Mouse (Mus musculus) kidney, postnatal 0 days (tissue): ENCODE measurements at regions not wholly inside any gene's neighbourhood (a gene's known extent, or its start where the extent isn't known, plus 50 kb on each side); places are given as distances from the start of the nearest gene placed in this dataset.

Source experiments
- ATAC-seq: fragments of 200-750 bp; cut with Nextera tagmentation; replicated peaks from 2 replicates; pipeline ENCODE4 v1.8.0; 2017; ENCODE audit warnings: low read depth, moderate number of reproducible peaks, moderate TSS enrichment, moderate library complexity; ENCODE audit not compliant: low FRiP score
- DNase-seq: peaks from one replicate; pipeline ENCODE4 v3.0.0-alpha.2; 2016; ENCODE audit warnings: low spot score
- H3K27ac ChIP-seq: fragments of 300-500 bp; sonication (generic); 2 replicates; pipeline ENCODE4 v1.5.1; 2014; ENCODE audit warnings: mild to moderate bottlenecking
- H3K27me3 ChIP-seq: fragments of 300-500 bp; sonication (generic); 2 replicates; pipeline ENCODE4 v1.6.1; 2014; ENCODE audit warnings: low read length, mixed read lengths; ENCODE audit not compliant: insufficient read depth
- H3K36me3 ChIP-seq: fragments of 300-500 bp; sonication (generic); 2 replicates; pipeline ENCODE4 v1.6.1; 2014; ENCODE audit warnings: low read length, mixed read lengths; ENCODE audit not compliant: insufficient read depth
- H3K4me1 ChIP-seq: fragments of 300-500 bp; sonication (generic); replicated peaks from 2 replicates; pipeline ENCODE4 v1.6.1; 2014; ENCODE audit warnings: antibody characterized with exemption, low read length, mixed read lengths; ENCODE audit not compliant: insufficient read depth
- H3K4me2 ChIP-seq: fragments of 300-500 bp; sonication (generic); 2 replicates; pipeline ENCODE4 v1.6.1; 2014; ENCODE audit warnings: mild to moderate bottlenecking, low read length, moderate library complexity, mixed read lengths
- H3K4me3 ChIP-seq: fragments of 300-500 bp; sonication (generic); replicated peaks from 2 replicates; pipeline ENCODE4 v1.5.1; 2014; ENCODE audit warnings: low read depth, low read length
- H3K9ac ChIP-seq: fragments of 300-500 bp; sonication (generic); 2 replicates; pipeline ENCODE4 v1.6.1; 2014; ENCODE audit warnings: low read depth, low read length
- H3K9me3 ChIP-seq: fragments of 300-500 bp; sonication (generic); replicated peaks from 2 replicates; pipeline ENCODE4 v1.6.1; 2016; ENCODE audit warnings: low read length, inconsistent platforms, mixed read lengths
- CTCF ChIP-seq: IDR thresholded peaks from 2 replicates; pipeline ENCODE4 v1.5.1; 2016; ENCODE audit warnings: antibody characterized with exemption, low read depth, mild to moderate bottlenecking, moderate library complexity
- WGBS: fragments of 180-500 bp; shearing (Covaris S2); extraction: QIAGEN DNeasy Blood & Tissue Kit; methylation state at CpG from one replicate; pipeline ENCODE4 v1.1.7; 2014; 5-methylcytosine and 5-hydroxymethylcytosine counted together

GRCm38 (mm10) chr4:127819009-127819408 lies 151.7 kb downstream of the CK137956 start:
- Histone ChIP-seq H3K4me1 (no peaks in the 10 kb centered on the region), H3K36me3 (no peaks in the 10 kb centered on the region), H3K27me3 (no peaks in the 10 kb centered on the region), H3K9me3 (no peaks in the 10 kb centered on the region), H3K9ac (no peak overlapping the region), H3K27ac (no peak overlapping the region), H3K4me2 (no peak overlapping the region), H3K4me3 (no peak overlapping the region)
- DNase-seq (no peak), ATAC-seq (no peak)
- 76% methylated on average over 5 of the region's 5 CpGs for whole genome bisulfite sequencing
- no peak for TF ChIP-seq CTCF

GRCm38 (mm10) chr4:127814631-127815030 lies 156.1 kb downstream of the CK137956 start:
- no peaks in the 10 kb centered on the region for H3K4me1 ChIP-seq
- WGBS, result 95% methylated on average over 6 of the region's 6 CpGs
- no peaks in the 10 kb centered on the region for H3K36me3 ChIP-seq
- no peak overlapping the region for H3K9ac ChIP-seq
- H3K4me2 ChIP-seq, result no peak overlapping the region
- H3K27me3 ChIP-seq, result no peaks in the 10 kb centered on the region
- TF ChIP-seq CTCF, result 0 out of 2 replicates have a peak, but pooled peaks have one; percentile 5
- no peak overlapping the region for H3K4me3 ChIP-seq
- H3K27ac ChIP-seq, result no peak overlapping the region
- DNase-seq, result no peak
- H3K9me3 ChIP-seq, result no peaks in the 10 kb centered on the region
- ATAC-seq, result no peak

- Histone ChIP-seq H3K27me3 (no peaks in the 10 kb centered on the region), H3K4me2 (no peak overlapping the region), H3K9me3 (no peaks in the 10 kb centered on the region), H3K4me3 (no peak overlapping the region), H3K9ac (no peak overlapping the region), H3K27ac (no peak overlapping the region), H3K4me1 (no peaks in the 10 kb centered on the region), H3K36me3 (no peaks in the 10 kb centered on the region)
- 95% methylated on average over 3 of the region's 3 CpGs for WGBS
- ATAC-seq (no peak), DNase-seq (no peak)
- TF ChIP-seq CTCF, result no peak
Observed at GRCm38 (mm10) chr4:127812047-127812545, 158.7 kb downstream of the CK137956 start.

- Histone ChIP-seq H3K4me1 (no peaks in the 10 kb centered on the region), H3K27me3 (no peaks in the 10 kb centered on the region), H3K9me3 (no peaks in the 10 kb centered on the region), H3K4me2 (no peak overlapping the region), H3K27ac (no peak overlapping the region), H3K36me3 (no peaks in the 10 kb centered on the region), H3K9ac (no peak overlapping the region), H3K4me3 (no peak overlapping the region)
- DNase-seq (no peak), ATAC-seq (no peak)
- TF ChIP-seq CTCF, result no peak
- 87% methylated on average over 7 of the region's 7 CpGs for WGBS
Observed at GRCm38 (mm10) chr4:127810899-127811510, 159.7 kb downstream of the CK137956 start.

GRCm38 (mm10) chr4:127809006-127809405 lies 161.7 kb downstream of the CK137956 start:
- 79% methylated on average over 6 of the region's 6 CpGs for whole genome bisulfite sequencing
- ATAC-seq (no peak), DNase-seq (peak; percentile 2)
- Histone ChIP-seq H3K9ac (no peak overlapping the region), H3K4me1 (no peaks in the 10 kb centered on the region), H3K9me3 (no peaks in the 10 kb centered on the region), H3K36me3 (no peaks in the 10 kb centered on the region), H3K27ac (no peak overlapping the region), H3K4me3 (no peak overlapping the region), H3K27me3 (no peaks in the 10 kb centered on the region), H3K4me2 (no peak overlapping the region)
- TF ChIP-seq CTCF, result 0 out of 2 replicates have a peak, but pooled peaks have one; percentile 19

- peak; percentile 18 for DNase-seq
- H3K4me2 ChIP-seq, result no peak overlapping the region
- H3K4me3 ChIP-seq, result no peak overlapping the region
- H3K36me3 ChIP-seq, result no peaks in the 10 kb centered on the region
- H3K4me1 ChIP-seq, result no peaks in the 10 kb centered on the region
- no peak overlapping the region for H3K27ac ChIP-seq
- no peak for ATAC-seq
- 38% methylated on average over 12 of the region's 12 CpGs for WGBS
- no peaks in the 10 kb centered on the region for H3K9me3 ChIP-seq
- no peak for TF ChIP-seq CTCF
- no peaks in the 10 kb centered on the region for H3K27me3 ChIP-seq
- no peak overlapping the region for H3K9ac ChIP-seq
Observed at GRCm38 (mm10) chr4:127789206-127789605, 181.5 kb downstream of the CK137956 start.

- DNase-seq, result no peak
- Histone ChIP-seq H3K4me2 (no peak overlapping the region), H3K36me3 (no peaks in the 10 kb centered on the region), H3K27ac (no peak overlapping the region), H3K9ac (no peak overlapping the region), H3K4me1 (no peaks in the 10 kb centered on the region), H3K4me3 (no peak overlapping the region), H3K9me3 (no peaks in the 10 kb centered on the region), H3K27me3 (no peaks in the 10 kb centered on the region)
- no peak for TF ChIP-seq CTCF
- 68% methylated on average over 3 of the region's 3 CpGs for WGBS
- ATAC-seq, result no peak
Observed at GRCm38 (mm10) chr4:127785786-127786185, 185.0 kb downstream of the CK137956 start.
